Mouse (Mus musculus) cerebellum, postnatal 36 days (tissue): Measurements from ENCODE around the gene Smarcc1.
A peak's percentile ranks its signal among the peaks of the same experiment; 100 is the strongest.
"Not testable (repeated sequence)": the region's sequence is repeated elsewhere in the genome, so short reads cannot be mapped to it uniquely, and the experiment has no call there.

Source experiments
- DNase-seq, 2 experiments: peaks; one replicate each; pipeline ENCODE4 v3.0.0; 2021 to 2022; ENCODE audit warnings: mixed read lengths in 2 of 2

Smarcc1 gene

DNA sequence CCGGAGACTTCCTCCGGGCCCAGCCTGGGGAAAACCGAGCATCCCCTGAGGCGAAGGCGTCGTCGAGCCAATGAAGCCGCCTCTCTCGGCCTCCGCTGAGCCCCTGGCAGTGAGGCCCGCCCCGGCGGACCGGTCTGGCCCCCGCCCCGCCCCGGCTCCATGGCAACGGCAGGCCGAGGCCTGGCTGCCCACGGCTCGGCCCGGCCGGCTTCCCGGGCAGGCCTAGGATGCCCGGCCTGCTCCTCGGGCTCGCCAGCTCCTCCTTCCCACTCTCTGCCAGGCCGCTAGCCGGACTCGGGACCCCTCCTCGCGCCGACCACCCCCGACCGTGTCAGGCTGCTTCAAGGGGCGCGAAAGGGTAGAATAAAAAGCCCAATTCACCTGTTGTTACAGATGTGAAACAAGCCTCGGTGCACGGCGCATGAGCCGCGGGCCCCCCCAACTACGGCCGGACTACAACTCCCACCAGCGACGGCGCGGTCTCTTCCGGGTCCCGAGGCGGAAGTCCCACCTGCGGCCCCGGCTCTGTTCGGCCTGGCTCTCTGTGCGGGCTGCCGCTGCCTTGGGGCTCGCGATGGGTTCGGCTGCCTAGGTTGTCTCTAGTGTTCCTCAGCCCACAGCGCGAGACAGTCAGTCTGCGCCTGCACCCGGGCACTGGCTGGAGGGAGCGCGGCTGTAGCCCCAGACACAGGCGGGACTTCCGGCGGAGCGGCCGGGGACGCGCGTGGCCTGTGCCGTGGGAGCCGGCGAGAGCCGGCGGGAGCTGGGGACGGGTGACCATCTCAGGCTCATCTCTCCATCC lies at the start of gene Smarcc1:
Gene Smarcc1 (plus strand): TSS at position 732 of the 802 bp plus-strand sequence.
- peak; percentile 86 to 87 for DNase-seq

DNA sequence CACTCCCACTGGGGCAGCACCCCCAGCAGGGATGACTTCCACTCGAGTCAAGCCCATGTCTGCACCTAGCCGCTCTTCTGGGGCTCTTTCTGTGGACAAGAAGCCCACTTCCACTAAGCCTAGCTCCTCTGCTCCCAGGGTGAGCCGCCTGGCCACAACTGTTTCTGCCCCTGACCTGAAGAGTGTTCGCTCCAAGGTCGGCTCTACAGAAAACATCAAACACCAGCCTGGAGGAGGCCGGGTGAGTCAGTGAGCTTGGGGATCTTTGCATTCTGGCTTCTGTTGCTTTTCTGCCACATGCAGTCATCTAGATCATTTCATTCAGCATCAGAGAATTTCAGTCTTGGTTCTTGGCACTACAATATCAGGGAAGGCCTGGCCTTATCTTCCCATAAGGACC lies 48.8 kb upstream of the Smarcc1 start:
- no peak for DNase-seq

GRCm38 (mm10) chr9:110070358-110070757 lies 47.1 kb upstream of the Smarcc1 start:
- DNase-seq = peak; percentile 85

GRCm38 (mm10) chr9:110071011-110071410 lies 46.5 kb upstream of the Smarcc1 start:
- DNase-seq = no peak

DNA sequence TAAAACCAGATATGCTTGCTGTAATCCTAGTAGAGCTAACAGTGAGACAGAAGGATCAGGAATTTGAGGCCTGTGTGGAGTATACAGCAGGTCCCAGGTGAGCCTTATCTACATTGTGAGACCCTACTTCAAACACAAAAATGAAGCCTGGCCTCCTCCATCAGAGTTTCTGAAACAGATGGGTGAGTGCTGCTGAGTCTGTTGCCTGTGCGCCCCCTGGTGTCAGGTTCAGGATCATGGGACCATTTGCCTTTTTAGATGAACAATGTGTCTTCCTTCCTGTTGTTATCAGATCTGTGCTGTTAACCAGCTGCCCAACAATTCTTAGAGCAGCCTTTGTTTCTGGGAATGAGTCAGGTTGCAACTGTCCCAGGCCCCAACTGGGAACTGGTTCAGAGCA lies 45.7 kb upstream of the Smarcc1 start:
- peak; percentile 88 to 92 for DNase-seq

GRCm38 (mm10) chr9:110076468-110076867 lies 41.0 kb upstream of the Smarcc1 start:
- not testable (repeated sequence) for DNase-seq

GRCm38 (mm10) chr9:110081066-110081465 lies 36.4 kb upstream of the Smarcc1 start:
- DNase-seq = no peak

- no peak for DNase-seq
These were observed 33.1 kb upstream of the Smarcc1 start for GRCm38 (mm10) chr9:110084201-110084964.

DNA sequence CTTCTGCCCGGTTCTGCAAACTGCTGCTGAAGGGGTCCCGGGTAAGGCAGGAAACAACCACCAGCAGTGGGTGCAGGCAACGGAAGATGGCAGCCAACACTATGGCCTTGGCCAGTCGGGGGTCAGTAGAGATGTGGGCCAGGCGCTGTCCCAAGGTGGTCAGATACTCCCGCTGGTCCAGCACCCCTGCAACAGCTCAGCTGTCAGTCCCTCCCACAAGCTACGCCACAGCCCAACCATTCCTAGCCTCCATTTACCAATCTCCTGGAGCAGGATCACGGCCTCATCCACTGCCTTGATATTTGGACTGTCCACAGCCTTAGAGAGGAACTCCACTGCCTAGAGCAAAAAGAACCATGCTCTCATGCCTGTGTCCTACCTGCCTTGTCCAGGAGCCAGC lies 31.8 kb upstream of the Smarcc1 start:
- DNase-seq = no peak

DNA sequence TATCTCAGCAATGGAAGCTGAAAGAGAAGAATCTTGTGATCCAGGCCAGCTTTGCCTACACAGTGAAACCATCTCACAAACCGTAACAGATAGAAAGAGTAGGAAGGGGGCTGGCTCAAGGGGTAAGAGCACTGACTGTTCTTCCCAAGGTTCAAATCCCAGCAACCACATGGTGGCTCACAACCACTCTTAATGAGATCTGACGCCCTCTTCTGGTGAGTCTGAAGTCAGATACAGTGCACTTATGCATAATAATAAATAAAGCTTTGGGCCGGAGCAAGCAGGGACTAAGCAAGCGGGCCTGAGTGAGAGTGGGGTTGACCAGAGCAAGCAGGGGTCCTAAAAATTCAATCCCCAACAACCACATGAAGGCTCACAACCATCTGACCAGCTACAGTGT lies 24.2 kb upstream of the Smarcc1 start:
- DNase-seq = no peak

DNA sequence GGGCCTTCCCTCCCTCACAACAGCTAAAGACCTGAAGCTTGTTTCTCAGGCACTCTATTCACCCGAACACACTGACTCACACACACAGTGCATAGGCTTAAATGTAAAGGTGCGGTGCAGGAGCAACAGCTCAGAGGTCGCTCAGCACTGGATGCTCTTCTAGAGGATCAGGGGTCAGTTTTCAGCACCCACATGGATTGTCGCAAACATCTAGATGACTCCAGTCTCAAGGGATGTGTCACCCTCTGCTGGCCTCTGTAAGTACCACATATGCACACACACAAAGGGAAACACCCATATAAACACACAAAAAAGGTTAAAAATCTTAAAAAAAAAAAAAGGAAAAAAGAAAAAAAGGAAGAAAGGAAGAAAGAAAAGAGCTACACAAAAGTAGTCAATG lies 22.7 kb upstream of the Smarcc1 start:
- no peak for DNase-seq

DNA sequence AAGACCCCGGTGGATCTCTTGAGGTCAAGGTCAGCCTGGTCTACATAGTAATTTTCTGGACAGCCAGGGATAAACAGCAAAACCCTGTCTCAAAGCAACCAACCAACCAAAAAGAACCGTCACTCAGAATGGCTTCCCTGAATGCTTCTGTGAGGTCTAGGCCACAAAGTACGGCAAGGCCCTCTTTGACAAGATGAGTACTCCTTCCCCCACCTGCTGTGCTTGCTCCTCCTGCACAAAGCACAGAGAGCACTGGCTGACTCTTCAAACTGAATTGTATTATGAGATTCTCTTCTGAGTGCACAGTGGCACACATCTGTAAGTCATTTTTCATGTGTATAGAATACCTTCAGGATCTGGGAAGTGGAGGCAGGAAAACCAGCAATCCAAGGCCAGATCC lies 19.7 kb upstream of the Smarcc1 start:
- DNase-seq = no peak

- DNase-seq = peak; percentile 96 to 97
These were observed 16.6 kb upstream of the Smarcc1 start for GRCm38 (mm10) chr9:110100627-110101600.

DNA sequence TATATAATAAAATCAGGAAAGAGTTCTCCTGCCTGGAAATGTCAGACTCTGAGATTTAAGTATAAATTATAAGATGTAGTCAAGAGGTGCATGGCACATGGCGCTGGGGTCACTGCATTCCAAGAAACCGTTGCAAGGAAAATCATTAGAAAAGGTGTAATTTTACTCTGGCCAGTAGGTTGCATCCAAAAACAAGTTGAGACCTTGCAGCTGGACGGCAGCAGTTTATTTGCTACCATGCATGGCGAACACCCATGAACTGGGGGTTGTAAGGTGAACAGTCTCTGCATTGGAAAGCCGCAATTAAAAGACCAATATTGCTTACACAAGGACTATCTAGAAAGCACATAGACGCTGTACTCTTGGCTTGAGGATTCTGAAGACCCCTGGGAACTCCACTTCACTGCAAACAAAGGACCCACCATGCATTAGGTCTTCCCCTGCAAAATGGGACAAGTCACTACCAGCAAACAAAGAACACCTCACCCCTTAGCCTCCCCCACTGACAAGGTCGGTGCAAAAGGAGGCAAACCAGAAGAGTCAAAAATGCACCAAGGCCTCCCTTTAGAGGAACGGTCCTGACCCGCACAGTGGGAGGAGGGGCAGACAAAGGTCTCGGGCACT lies 1.0 kb upstream of the Smarcc1 start:
- no peak for DNase-seq

DNA sequence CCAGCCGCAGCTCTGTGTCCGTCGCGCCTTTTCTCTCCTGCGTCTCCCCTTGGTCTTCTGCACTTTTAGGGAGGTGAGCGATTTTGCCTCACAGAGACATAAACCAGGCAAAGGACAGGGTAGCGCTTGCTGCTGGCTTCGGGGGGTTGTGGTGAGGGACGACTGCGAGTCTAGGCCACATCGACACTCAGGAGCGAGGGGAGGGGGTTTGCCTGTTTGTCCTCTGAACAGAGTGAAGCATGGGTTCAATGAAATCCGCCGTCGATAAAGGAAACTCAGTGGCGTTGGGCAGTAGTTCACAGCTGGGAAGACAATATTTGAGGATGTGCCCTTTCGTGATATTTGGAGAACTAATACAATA lies 251 bp downstream of the Smarcc1 start, which contains the start of gene Dhx30:
Gene Dhx30 (minus strand): TSS at position 52 of the 361 bp plus-strand sequence.
- no peak for DNase-seq

DNA sequence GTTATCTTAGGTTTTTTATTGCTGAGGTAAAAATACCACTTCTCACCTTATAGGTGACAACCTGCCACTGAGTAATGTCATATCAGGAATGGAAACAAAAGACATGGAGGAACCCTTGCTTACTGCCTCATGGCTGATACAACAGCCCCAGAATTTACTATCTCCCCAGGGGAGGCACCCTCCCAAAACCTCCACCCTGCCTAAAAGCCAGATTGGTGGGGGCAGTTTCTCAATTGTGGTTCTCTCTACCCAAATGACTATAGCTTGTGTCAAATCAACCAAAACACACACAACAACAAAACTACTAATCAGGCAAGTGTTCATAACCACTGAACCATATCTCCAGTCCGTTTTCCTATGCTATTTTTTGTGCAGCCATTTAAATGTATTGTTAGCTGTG lies 741 bp downstream of the Smarcc1 start:
- DNase-seq = no peak

DNA sequence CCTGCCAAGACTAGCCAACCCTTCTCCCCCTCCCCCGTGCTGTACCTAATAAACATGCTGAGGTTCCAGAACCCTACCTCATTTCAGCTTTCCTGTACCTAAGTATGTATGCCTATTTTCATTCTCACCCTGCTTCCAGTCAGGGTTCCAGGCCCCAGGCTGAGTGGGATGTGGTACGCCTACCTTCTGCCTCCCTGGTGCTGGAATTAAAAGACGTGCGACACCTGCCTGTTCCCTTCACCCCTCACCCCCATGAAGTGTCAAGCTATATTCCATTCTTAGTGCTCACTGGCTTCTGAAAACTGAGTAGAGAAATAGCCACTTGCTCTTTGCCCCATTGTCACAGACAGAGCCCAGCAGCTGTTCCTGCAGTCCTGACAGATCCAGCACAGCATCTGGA lies 3.9 kb downstream of the Smarcc1 start:
- DNase-seq = no peak

- no peak for DNase-seq
These were observed 5.8 kb downstream of the Smarcc1 start for GRCm38 (mm10) chr9:110123322-110123721.

DNA sequence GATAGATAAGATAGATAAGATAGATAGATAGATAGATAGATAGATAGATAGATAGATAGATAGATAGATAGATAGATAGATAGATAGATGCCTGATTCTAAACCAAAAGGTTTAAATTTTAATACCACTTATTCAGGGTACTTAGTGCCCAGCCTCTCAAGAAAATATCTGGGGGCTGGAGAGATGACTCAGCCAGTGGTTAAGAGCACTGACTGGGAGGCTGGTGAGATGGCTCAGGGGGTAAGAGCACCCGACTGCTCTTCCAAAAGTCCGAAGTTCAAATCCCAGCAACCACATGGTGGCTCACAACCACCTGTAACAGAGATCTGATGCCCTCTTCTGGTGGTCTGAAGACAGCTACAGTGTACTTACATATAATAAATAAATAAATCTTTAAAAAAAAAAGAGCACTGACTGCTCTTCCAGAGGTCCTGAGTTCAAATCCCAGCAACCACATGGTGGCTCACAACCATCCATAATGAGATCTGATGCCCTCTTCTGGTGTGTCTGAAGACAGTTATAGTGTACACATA lies 6.6 kb downstream of the Smarcc1 start:
- not testable (repeated sequence) for DNase-seq

DNA sequence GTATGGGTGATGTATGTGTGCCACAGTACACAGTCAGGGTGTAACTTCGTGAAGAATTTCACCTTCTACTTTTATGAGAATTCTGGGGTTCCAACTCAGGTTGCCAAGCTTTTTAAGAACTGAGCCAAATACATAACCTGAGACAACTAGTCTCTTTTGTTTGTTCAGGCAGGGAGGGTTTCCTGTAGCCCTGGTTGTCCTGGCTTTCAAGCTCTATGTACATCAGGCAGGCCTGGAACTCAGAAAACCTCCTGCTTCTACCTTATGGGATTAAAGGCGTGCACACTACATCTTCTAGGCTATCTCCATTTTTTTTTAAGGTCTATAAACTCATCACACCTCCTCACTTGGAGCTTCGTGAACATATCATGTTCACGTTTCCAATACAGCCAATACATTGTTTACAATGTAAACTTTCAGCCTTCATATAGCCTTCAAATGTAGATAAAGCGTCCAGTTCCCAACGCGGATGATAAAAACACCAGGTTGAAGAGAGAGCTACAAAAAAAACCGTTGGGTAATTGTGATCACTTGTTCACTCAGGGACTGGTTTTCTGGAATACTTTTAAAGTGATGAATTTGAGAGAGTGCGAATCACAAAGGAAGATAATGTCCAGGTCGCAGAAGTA lies 13.5 kb downstream of the Smarcc1 start:
- DNase-seq = no peak

DNA sequence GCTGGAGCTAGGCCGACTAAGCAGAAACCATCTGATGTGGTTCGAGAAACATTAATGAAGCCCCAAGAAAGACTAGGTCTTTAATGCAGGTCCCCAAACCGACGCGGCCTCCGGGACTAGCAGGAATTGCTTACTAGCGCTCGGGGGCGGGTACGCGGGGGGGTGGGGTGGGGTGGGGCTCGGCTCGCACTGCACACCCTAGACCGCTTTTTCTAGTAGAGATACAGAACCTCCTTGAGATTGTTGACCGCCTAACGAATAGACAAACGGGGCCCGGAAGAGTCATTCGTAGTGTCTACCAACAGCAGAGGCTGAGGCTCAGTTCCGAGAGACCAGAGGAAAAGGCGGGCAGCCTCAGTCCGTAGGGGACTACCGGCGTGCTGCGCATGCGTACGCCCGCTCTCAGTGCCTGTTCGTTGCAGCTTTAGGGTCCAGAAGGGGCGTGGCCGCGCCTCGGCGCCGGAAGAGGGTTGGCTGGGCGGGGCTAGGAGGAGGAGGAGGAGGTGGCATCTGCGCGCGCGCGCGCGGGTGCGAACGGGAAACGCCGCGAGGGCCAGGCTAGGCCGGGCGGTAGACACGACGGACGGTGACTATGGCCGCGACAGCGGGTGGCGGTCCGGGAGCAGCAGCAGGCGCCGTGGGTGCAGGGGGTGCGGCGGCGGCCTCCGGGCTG lies 14.2 kb downstream of the Smarcc1 start:
- DNase-seq = peak; percentile 99 to 100
